Mouse (Mus musculus): Measurements from ENCODE around the gene Slc19a2.
"Not testable (repeated sequence)": the region's sequence is repeated elsewhere in the genome, so short reads cannot be mapped to it uniquely, and the experiment has no call there.

The Slc19a2 gene

GRCm38 (mm10) chr1:164248465-164249331, at the start of gene Slc19a2:
Gene Slc19a2 (plus strand): TSS chr1:164249046.
- in situ Hi-C loops (cut with MboI; ENCODE audit: low pct_unique_long_range_greater_than_20kb in 1 of 2, low sequenced_read_pairs in 2 of 2, unreplicated experiment in 1 of 2): no loop called here

- in situ Hi-C loops (cut with MboI; ENCODE audit: low pct_unique_long_range_greater_than_20kb in 1 of 2, low sequenced_read_pairs in 2 of 2, unreplicated experiment in 1 of 2): no loop called here
These were observed 49.3 kb upstream of the Slc19a2 start for GRCm38 (mm10) chr1:164199551-164199950.

GRCm38 (mm10) chr1:164208437-164208836, 40.4 kb upstream of the Slc19a2 start:
- in situ Hi-C loops (cut with MboI; ENCODE audit: low pct_unique_long_range_greater_than_20kb in 1 of 2, low sequenced_read_pairs in 2 of 2, unreplicated experiment in 1 of 2): no loop called here

- in situ Hi-C loops (cut with MboI; ENCODE audit: low pct_unique_long_range_greater_than_20kb in 1 of 2, low sequenced_read_pairs in 2 of 2, unreplicated experiment in 1 of 2): no loop called here
These were observed 37.9 kb upstream of the Slc19a2 start for GRCm38 (mm10) chr1:164210899-164211298.

- in situ Hi-C loops (cut with MboI; ENCODE audit: low pct_unique_long_range_greater_than_20kb in 1 of 2, low sequenced_read_pairs in 2 of 2, unreplicated experiment in 1 of 2): no loop called here
These were observed 36.2 kb upstream of the Slc19a2 start for GRCm38 (mm10) chr1:164212686-164213085.

GRCm38 (mm10) chr1:164214190-164214589, 34.7 kb upstream of the Slc19a2 start:
- in situ Hi-C loops (cut with MboI; ENCODE audit: low pct_unique_long_range_greater_than_20kb in 1 of 2, low sequenced_read_pairs in 2 of 2, unreplicated experiment in 1 of 2): no loop called here

GRCm38 (mm10) chr1:164215097-164215496, 33.7 kb upstream of the Slc19a2 start:
- in situ Hi-C loops (cut with MboI; ENCODE audit: low pct_unique_long_range_greater_than_20kb in 1 of 2, low sequenced_read_pairs in 2 of 2, unreplicated experiment in 1 of 2): no loop called here

- in situ Hi-C loops (cut with MboI; ENCODE audit: low pct_unique_long_range_greater_than_20kb in 1 of 2, low sequenced_read_pairs in 2 of 2, unreplicated experiment in 1 of 2): no loop called here
These were observed 33.3 kb upstream of the Slc19a2 start for GRCm38 (mm10) chr1:164215540-164215939.

GRCm38 (mm10) chr1:164217791-164218685, 30.8 kb upstream of the Slc19a2 start:
- in situ Hi-C loops (cut with MboI; ENCODE audit: low pct_unique_long_range_greater_than_20kb in 1 of 2, low sequenced_read_pairs in 2 of 2, unreplicated experiment in 1 of 2): no loop called here

GRCm38 (mm10) chr1:164220261-164220660, 28.6 kb upstream of the Slc19a2 start:
- in situ Hi-C loops (cut with MboI; ENCODE audit: low pct_unique_long_range_greater_than_20kb in 1 of 2, low sequenced_read_pairs in 2 of 2, unreplicated experiment in 1 of 2): no loop called here

GRCm38 (mm10) chr1:164223089-164223488, 25.8 kb upstream of the Slc19a2 start:
- in situ Hi-C loops (cut with MboI; ENCODE audit: low pct_unique_long_range_greater_than_20kb in 1 of 2, low sequenced_read_pairs in 2 of 2, unreplicated experiment in 1 of 2): no loop called here

- in situ Hi-C loops (cut with MboI; ENCODE audit: low pct_unique_long_range_greater_than_20kb in 1 of 2, low sequenced_read_pairs in 2 of 2, unreplicated experiment in 1 of 2): not testable (repeated sequence)
These were observed 16.8 kb upstream of the Slc19a2 start for GRCm38 (mm10) chr1:164231937-164232570.

- in situ Hi-C loops (cut with MboI; ENCODE audit: low pct_unique_long_range_greater_than_20kb in 1 of 2, low sequenced_read_pairs in 2 of 2, unreplicated experiment in 1 of 2): no loop called here
These were observed 15.4 kb upstream of the Slc19a2 start for GRCm38 (mm10) chr1:164233447-164233846.

- in situ Hi-C loops (cut with MboI; ENCODE audit: low pct_unique_long_range_greater_than_20kb in 1 of 2, low sequenced_read_pairs in 2 of 2, unreplicated experiment in 1 of 2): no loop called here
These were observed 13.8 kb upstream of the Slc19a2 start for GRCm38 (mm10) chr1:164235078-164235477.

GRCm38 (mm10) chr1:164236078-164236477, 12.8 kb upstream of the Slc19a2 start:
- in situ Hi-C loops (cut with MboI; ENCODE audit: low pct_unique_long_range_greater_than_20kb in 1 of 2, low sequenced_read_pairs in 2 of 2, unreplicated experiment in 1 of 2): no loop called here

- in situ Hi-C loops (cut with MboI; ENCODE audit: low pct_unique_long_range_greater_than_20kb in 1 of 2, low sequenced_read_pairs in 2 of 2, unreplicated experiment in 1 of 2): no loop called here
These were observed 7.4 kb upstream of the Slc19a2 start for GRCm38 (mm10) chr1:164241494-164241893.

GRCm38 (mm10) chr1:164242809-164243208, 6.0 kb upstream of the Slc19a2 start:
- in situ Hi-C loops (cut with MboI; ENCODE audit: low pct_unique_long_range_greater_than_20kb in 1 of 2, low sequenced_read_pairs in 2 of 2, unreplicated experiment in 1 of 2): no loop called here

- in situ Hi-C loops (cut with MboI; ENCODE audit: low pct_unique_long_range_greater_than_20kb in 1 of 2, low sequenced_read_pairs in 2 of 2, unreplicated experiment in 1 of 2): no loop called here
These were observed 1.4 kb upstream of the Slc19a2 start for GRCm38 (mm10) chr1:164247442-164247841.

- in situ Hi-C loops (cut with MboI; ENCODE audit: low pct_unique_long_range_greater_than_20kb in 1 of 2, low sequenced_read_pairs in 2 of 2, unreplicated experiment in 1 of 2): no loop called here
These were observed 875 bp upstream of the Slc19a2 start for GRCm38 (mm10) chr1:164247971-164248370.

Measured in mouse embryonic stem cell (cell line).